Mouse (Mus musculus) neural tube, embryonic 10.5 days (tissue): ENCODE results near the gene Pdia2.
A peak's percentile ranks its signal among the peaks of the same experiment; 100 is the strongest.

Experiments
- DNase-seq: peaks from one replicate; pipeline ENCODE4 v3.0.0-alpha.2; 2017; ENCODE audit warnings: low spot score; ENCODE audit errors: extremely low spot score

Pdia2 gene

DNA sequence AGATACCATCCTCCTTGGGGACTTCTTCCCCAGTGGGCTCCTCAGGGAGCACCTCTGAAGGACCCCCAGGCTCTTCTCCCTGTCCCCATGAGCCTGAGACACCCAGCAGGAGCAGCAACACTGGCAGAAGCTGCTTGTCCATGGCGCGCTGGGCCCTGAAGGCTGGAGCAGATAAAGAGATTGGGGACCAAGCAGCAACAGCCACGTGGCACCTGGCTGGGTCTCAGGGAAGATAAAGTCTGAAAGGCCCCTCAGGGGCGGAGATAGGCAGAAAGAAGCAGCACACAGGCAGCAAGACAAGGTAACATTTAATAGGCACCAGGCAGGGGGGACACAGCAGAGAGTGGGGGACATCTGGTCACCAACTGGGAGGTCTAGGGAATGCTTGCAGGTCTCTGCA, at the start of gene Pdia2:
Pdia2 (minus strand) TSS at position 196 of the 400 bp plus-strand sequence.
- no peak for DNase-seq

GRCm38 (mm10) chr17:26244101-26244841, 45.4 kb upstream of the Pdia2 start, which contains the start of gene Fam234a:
Fam234a (minus strand) TSS chr17:26244242.
- DNase-seq = peak; percentile 97

GRCm38 (mm10) chr17:26243471-26244100, 44.7 kb upstream of the Pdia2 start:
- no peak for DNase-seq

DNA sequence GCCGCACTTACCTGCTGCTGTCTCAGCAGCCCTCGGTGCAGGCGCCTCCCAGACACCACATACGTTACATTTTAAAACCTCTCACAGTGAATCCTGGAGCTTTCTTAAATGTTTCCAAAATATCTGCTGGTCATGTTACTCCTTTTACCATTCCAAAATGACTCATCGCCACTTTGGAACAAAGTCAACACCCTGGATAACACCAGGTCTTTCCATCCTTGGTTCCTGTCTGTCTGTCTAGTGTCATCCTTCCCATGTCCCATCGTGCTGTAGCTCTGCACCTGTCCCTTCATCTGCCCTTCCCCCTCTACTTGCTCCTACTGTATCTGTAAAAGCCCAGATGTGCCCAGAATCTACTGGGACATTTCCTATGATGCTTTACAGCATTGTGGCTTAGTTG, 42.1 kb upstream of the Pdia2 start:
- DNase-seq = no peak

- DNase-seq = no peak
These were observed 41.4 kb upstream of the Pdia2 start for GRCm38 (mm10) chr17:26240120-26240790.

GRCm38 (mm10) chr17:26239551-26239950, 40.7 kb upstream of the Pdia2 start:
- no peak for DNase-seq

DNA sequence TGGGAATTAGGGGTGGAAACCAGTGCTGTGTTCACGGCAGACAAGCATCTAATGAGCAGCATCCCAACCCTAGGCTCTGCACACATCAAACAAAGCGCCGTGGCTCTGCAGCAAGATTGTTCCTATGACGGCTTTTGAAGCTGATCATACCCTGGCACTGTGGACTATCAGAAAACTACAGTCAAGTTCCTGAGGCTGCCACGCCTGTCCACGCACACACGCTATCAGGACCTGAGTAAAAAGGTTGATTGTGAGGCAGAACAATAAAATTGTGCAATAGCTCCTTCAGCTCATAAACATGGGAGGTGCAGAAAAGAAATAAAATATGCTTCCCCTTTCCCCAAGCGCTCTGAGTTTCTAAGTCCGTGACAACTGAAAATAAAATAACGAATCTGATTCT, 38.8 kb upstream of the Pdia2 start:
- no peak for DNase-seq

DNA sequence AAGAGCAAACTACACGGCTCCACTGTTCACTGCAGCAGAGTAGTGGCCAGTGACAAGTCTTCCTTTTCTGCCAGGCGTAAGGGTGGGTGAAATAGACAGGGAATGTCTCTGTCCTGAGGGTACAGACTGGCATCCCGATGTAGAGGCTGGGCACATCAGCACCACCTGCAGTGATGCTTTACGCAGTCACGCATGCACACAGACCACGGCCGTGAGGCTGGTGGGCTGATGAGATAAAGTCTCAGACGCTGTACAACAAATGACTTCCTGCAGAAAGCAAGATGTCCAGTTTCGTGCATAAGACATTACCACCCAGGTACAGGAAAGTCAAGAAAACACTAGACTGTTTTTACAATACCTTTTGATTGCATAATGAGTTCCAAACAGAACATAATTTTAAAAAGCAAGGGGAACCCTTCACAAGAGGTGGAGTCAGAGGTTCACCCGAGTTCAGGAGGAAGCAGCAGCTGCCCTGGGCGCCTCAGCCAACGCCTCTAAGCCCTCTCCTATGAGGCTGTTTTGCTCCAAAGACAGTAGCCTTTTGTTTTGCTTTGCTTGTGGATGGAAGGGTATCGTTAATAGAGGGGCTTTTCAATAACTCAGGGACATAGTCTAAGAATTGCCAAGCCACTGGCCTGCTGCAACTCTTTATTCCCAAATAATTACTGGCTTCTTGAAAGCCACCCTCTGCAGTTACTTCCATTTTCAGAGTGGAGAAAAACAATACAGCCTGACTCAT, 36.4 kb upstream of the Pdia2 start:
- DNase-seq = no peak

DNA sequence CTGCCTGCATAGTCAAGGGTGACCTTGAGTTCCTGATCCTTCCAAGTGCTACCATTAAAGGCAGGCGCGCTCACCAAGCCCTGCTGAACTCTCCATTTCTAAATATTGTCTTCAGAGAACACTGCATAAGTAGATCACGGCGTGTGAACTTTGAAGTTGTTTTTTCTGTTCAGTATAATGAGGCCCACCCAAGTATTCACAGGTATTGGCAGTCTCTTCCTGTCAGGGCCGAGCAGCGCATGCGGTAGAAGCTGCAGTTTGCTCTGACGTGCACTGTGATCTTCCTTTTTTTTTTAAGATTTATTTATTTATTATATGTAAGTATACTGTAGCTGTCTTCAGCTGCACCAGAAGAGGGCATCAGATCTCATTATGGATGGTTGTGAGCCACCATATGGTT, 35.5 kb upstream of the Pdia2 start:
- DNase-seq = no peak

DNA sequence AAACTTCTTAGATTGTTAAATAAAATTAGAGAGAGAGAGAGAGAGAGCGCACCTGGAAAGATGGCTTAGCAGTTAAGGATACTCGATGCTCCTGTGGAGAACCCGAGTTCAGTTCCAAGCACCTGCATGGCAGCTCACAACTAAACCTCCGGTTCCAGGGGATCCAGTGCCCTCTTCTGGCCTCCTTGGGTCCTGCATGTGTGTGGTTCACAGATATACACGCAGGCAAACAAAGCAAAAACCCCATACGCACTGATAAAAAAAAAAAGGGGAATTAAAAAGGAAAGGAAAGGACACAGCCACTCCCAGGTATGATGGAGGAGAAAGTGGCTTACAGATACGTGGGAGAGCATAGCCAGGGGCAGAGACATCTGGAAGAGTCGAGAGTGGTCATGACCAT, 34.0 kb upstream of the Pdia2 start:
- no peak for DNase-seq

DNA sequence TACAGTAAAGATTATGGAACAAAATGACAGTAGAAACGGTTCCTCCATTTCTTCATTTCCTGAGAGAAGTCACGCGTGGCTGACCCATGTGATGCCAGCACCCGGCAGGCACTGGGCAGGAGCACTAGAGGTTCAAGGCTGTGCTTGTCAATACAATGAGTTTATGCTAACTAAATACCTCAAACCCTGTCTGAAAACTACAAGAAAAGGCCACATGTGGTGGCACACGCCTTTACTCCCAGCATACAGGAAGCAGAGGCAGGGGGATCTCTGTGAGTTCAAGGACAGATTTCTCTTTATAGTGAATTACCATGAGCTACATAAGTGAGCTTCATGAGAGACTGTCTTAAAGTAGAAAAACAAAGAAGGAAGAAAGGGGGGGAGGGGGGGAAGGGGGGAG, 32.3 kb upstream of the Pdia2 start:
- no peak for DNase-seq

DNA sequence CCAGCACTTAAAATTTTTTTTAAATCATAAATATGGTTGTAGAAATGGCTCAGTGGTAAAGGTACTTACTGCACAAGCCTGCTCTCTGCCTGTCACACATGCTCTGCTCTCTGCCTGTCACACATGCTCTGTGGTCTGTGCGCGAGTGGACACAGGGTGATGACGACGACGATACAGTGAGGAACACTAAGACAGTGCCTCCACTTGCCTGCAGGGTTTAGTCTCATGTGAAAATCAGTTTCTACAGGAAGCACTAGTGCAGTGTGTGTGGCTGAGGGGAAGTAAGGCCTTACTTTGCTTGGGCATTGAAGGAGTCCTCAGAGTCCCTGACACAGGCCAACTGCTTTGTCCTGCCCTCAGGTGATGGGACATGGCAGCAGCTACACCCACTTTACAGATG, 30.9 kb upstream of the Pdia2 start:
- DNase-seq = no peak

DNA sequence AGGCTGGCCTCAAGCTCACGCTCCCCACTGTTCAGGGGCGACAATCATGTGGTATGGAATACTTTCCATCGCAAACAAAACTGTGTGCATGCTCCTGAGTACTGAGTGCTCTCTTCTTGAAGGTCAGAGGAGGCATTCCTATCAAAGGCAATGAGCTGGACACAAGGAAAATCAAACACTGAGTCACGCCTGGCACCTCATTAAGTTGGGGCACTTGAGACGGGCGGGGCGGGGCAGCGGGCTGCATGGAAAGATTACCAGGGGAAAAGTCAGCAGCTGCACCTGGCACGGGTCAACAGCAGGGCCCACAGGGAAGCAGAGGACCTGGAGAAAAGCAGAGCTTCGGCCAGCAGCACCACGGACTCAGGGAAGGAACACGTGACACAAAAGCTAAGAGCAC, 26.3 kb upstream of the Pdia2 start:
- DNase-seq = no peak

GRCm38 (mm10) chr17:26221508-26221907, 22.6 kb upstream of the Pdia2 start:
- DNase-seq = no peak

- no peak for DNase-seq
These were observed 13.8 kb upstream of the Pdia2 start for GRCm38 (mm10) chr17:26212681-26213080.

- no peak for DNase-seq
These were observed 13.4 kb upstream of the Pdia2 start for GRCm38 (mm10) chr17:26212241-26212640.

GRCm38 (mm10) chr17:26207686-26208085, 8.8 kb upstream of the Pdia2 start, which contains the start of gene Arhgdig:
Arhgdig (minus strand) TSS chr17:26207786.
- no peak for DNase-seq

DNA sequence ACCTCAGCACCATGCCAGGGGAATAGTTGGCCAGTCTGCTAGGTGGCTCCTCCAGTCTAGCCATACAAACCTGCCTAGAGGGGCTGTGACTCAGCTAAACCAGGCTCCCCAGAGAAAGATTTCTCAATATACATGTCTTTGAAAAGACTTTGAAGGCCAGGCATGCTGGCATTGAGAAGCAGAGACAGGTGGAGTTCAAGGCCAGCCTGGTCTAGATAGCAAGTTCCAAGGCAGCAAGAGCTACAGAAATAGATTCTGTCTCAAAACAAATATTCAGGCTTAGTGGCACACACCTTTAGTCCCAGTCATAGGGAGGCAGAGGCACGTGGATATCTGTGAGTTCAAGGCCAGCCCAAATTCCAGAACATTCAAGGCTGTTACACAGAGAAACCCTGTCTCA, 7.5 kb upstream of the Pdia2 start:
- no peak for DNase-seq

DNA sequence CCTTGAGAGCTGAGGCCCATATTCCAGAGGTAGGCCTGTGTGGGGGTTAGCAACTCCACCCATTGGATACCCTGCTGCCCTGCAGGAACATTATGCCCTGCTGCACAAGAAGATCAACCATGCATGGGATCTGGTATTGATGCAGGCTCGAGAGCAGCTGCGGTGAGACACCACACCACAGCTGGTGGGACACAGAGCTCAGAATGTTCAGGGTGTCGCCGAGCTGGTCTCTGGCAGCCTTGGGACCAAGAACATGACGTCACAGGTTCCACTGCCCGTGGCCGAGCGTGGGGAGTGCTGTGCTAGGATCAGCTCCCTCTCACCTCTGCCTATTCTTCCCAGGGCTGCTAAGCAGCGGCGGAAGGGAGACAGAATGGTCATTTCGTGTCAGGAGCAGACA, 5.9 kb upstream of the Pdia2 start:
- DNase-seq = no peak

DNA sequence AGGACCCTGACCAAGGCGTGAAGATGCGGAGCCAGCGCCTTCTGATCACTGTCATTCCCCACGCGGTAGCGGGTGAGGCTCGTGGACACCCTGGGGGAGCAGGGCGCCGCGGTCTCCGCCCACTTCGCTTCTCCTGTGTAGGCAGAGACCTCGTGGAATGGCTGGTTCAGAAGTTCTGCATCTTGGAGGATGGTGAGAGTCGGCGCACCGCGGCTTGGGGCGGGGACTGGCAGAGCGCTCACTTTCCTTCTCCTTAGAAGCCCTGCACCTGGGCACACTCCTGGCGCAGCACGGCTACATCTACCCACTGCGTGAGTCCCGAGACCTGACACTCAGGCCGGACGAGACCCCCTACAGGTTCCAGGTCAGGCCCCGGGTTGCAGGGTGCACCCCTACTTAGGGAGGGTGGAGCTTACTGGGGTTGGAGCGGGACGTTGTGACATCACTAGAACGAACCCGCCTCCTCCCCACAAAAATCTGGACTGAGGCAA, 4.5 kb upstream of the Pdia2 start:
- peak; percentile 34 for DNase-seq

DNA sequence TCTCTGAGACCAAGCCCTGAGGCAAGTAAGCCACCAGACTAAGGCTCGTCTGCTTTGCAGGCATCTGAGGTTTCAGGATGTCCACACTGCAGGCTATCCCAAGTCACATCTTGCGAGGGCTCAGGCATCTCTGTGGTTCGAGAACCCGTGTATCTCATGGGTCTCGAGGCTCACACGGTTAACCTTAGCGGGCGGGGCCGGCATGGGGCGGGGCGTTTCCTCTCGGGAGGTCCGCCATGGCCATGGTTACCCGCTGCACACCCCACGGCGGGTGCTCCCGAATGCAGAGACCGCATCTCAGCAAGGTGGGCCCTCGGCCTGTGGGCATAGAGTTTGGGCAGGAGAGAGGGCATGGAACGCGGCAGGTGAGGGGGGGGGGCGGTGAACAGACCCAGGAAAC, 3.9 kb upstream of the Pdia2 start, which contains the start of gene Rgs11:
Rgs11 (plus strand) TSS at position 215 of the 400 bp plus-strand sequence.
- peak; percentile 33 for DNase-seq
